Mouse (Mus musculus): ENCODE measurements around the gene Msh4. TPM values are rescaled to one million over a fixed set of nuclear protein-coding genes. Genes with fewer than 3 reads are reported as not detected.
"Not testable (repeated sequence)": the region's sequence is repeated elsewhere in the genome, so short reads cannot be mapped to it uniquely, and the experiment has no call there.

Msh4 gene
- polyA plus RNA-seq, 1 experiment from 2014 or later, result 0.11 TPM

DNA sequence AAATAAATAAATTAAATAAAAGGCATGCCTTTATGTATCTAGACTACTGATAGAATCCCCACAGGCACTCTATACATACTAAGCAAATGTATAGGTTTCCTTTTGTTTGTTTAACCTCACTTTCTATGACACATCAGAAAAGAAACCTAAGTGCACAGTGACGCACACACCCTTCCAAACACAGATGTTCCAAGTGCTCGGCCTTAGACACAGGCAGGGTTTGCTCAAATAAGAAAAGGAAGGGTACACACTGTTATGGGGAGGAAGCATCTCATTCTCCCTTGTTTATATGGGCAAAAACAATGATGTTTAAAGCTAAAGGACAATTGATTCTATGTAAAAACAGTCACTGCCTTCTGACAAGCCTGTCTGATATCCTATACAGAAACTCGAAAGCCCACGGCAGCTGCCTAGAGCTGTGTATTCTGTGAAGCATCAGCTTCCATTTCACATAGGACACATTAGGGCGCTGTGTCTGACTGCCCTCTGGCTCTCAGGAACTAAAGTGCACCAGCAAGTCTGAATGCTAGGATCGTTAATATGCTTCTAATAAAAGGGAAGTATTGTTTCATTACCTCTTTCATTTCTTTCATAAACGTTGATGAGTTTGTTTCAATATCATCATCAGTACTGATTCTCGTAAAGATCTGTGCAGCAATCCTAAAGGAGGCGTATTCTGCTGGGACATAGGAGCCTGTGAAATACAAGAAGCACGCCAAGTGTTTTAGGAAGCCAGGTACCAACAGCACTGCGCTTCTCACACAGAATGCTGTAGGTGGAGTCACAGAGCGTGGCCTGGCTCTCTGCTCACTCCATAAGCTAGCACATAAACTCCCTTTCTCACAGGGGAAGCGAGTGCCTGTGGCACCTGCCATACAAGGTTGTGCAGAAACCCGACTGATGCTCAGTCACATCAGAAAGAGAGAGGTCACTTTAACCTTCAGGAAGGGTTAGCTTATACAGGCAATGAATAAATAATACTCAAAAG lies 38.5 kb downstream of the Msh4 start:
- Histone ChIP-seq H3K4me2 (ENCODE audit: low read depth, low read length, severe bottlenecking) (no peak overlapping the region), H3K4me1 (replicated peaks; ENCODE audit: control insufficient read depth, insufficient read depth, low read length) (no peaks in the 10 kb centered on the region), H3K4me3 (ENCODE audit: low read depth, low read length) (no peak overlapping the region), H3K36me3 (ENCODE audit: control insufficient read depth, insufficient read depth, low read length) (no peaks in the 10 kb centered on the region), H3K27me3 (ENCODE audit: control insufficient read depth, insufficient read depth, low read length) (no peaks in the 10 kb centered on the region), H3K27ac (ENCODE audit: low read depth, low read length) (no peak overlapping the region), H3K9ac (ENCODE audit: low read length) (no peak overlapping the region), H3K9me3 (ENCODE audit: control insufficient read depth, low read length) (no peaks in the 10 kb centered on the region)
- ATAC-seq (replicated peaks; ENCODE audit: low FRiP score), result no peak
- 69% methylated on average over 14 of the region's 14 CpGs for WGBS
- DNase-seq (ENCODE audit: low spot score), result no peak

DNA sequence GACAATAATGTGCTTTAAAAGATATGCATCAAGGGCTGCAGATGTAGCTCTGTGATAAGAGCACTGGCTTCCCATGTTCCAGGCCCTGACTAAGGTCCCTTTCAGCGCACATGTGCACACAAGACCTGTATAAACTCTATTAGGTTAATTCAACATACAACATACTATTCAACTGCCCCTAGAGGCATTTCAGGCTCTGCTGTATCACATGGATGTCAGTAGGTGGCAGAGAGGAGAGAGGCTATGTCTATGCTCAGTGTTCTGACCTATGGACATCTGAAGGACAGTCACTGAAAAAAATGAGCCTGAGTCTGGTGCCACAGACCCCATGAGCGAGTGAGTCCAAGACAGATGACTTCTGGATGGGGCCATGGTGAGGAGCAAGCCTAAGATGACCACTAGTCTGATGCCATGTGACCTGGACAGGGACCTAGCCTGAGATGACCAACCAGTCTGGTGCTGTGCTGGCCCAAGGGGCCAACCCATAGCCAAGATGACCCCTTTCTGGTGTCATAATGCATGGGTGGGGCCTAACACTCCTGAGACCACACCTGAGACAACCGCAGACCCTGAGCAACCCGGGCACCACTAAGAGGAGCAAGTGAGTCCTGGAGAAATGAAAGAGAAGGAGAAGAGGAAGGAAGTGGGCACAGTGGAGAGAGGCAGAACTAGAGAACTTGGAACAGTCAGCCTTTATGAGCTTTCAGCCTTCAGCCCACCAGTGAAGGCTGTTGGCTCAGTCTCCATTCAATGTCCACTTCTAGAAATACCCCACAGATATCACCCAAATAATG lies 41.1 kb downstream of the Msh4 start:
- Histone ChIP-seq H3K4me3 (ENCODE audit: low read depth, low read length) (no peak overlapping the region), H3K4me2 (ENCODE audit: low read depth, low read length, severe bottlenecking) (no peak overlapping the region), H3K27ac (ENCODE audit: low read depth, low read length) (no peak overlapping the region), H3K27me3 (ENCODE audit: control insufficient read depth, insufficient read depth, low read length) (no peaks in the 10 kb centered on the region), H3K4me1 (replicated peaks; ENCODE audit: control insufficient read depth, insufficient read depth, low read length) (no peaks in the 10 kb centered on the region), H3K9me3 (ENCODE audit: control insufficient read depth, low read length) (no peaks in the 10 kb centered on the region), H3K36me3 (ENCODE audit: control insufficient read depth, insufficient read depth, low read length) (no peaks in the 10 kb centered on the region), H3K9ac (ENCODE audit: low read length) (no peak overlapping the region)
- DNase-seq (ENCODE audit: low spot score) (no peak), ATAC-seq (replicated peaks; ENCODE audit: low FRiP score) (no peak)
- 93% methylated on average over 4 of the region's 4 CpGs for WGBS

DNA sequence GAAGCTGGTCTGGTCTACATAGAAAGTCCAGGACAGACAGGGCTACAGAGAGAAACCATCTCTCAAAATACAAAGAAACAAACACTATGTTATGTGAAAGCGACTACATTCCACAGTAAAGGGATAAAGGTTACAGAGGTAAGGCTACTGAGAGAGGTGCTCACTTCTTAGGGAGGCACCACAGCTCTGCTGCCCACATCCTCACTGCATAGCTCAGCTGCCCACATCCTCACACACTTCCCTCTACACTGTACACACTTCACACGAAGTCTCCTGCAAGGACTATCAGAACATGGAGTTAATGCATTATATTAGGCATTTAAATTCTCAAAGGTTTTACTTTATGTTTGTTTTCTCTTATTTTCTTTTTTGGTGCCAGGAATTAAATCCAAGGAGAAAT lies 42.1 kb downstream of the Msh4 start:
- no peak overlapping the region for H3K4me2 ChIP-seq (ENCODE audit: low read depth, low read length, severe bottlenecking)
- no peaks in the 10 kb centered on the region for H3K27me3 ChIP-seq (ENCODE audit: control insufficient read depth, insufficient read depth, low read length)
- no peak for ATAC-seq (replicated peaks; ENCODE audit: low FRiP score)
- no peak overlapping the region for H3K4me3 ChIP-seq (ENCODE audit: low read depth, low read length)
- no peaks in the 10 kb centered on the region for H3K9me3 ChIP-seq (ENCODE audit: control insufficient read depth, low read length)
- no peak overlapping the region for H3K9ac ChIP-seq (ENCODE audit: low read length)
- DNase-seq (ENCODE audit: low spot score), result no peak
- no peaks in the 10 kb centered on the region for H3K36me3 ChIP-seq (ENCODE audit: control insufficient read depth, insufficient read depth, low read length)
- H3K4me1 ChIP-seq (replicated peaks; ENCODE audit: control insufficient read depth, insufficient read depth, low read length), result no peaks in the 10 kb centered on the region
- no peak overlapping the region for H3K27ac ChIP-seq (ENCODE audit: low read depth, low read length)
- WGBS, result 85% methylated on average over 2 of the region's 2 CpGs

DNA sequence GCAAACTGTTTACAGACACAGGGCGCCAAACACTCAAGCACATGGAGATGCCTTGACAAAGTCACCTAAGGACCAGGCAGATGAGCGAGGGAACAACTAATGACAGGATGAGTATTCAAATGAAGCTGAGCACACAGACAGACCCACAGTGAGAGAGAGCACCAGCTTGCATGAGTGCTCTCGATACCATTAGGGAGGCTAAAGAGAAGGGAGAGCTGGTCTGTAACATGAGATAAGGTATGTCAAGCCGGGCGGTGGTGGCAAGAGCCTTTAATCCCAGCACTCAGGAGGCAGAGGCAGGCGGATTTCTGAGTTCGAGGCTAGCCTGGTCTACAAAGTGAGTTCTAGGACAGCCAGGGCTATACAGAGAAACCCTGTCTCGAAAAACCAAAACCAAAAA lies 45.5 kb downstream of the Msh4 start:
- not testable (repeated sequence) for H3K4me1 ChIP-seq (replicated peaks; ENCODE audit: control insufficient read depth, insufficient read depth, low read length); H3K36me3 ChIP-seq (ENCODE audit: control insufficient read depth, insufficient read depth, low read length); H3K9me3 ChIP-seq (ENCODE audit: control insufficient read depth, low read length); H3K4me3 ChIP-seq (ENCODE audit: low read depth, low read length); H3K4me2 ChIP-seq (ENCODE audit: low read depth, low read length, severe bottlenecking); H3K27me3 ChIP-seq (ENCODE audit: control insufficient read depth, insufficient read depth, low read length); ATAC-seq (replicated peaks; ENCODE audit: low FRiP score); DNase-seq (ENCODE audit: low spot score); H3K27ac ChIP-seq (ENCODE audit: low read depth, low read length); H3K9ac ChIP-seq (ENCODE audit: low read length)
- 88% methylated on average over 7 of the region's 8 CpGs for WGBS

DNA sequence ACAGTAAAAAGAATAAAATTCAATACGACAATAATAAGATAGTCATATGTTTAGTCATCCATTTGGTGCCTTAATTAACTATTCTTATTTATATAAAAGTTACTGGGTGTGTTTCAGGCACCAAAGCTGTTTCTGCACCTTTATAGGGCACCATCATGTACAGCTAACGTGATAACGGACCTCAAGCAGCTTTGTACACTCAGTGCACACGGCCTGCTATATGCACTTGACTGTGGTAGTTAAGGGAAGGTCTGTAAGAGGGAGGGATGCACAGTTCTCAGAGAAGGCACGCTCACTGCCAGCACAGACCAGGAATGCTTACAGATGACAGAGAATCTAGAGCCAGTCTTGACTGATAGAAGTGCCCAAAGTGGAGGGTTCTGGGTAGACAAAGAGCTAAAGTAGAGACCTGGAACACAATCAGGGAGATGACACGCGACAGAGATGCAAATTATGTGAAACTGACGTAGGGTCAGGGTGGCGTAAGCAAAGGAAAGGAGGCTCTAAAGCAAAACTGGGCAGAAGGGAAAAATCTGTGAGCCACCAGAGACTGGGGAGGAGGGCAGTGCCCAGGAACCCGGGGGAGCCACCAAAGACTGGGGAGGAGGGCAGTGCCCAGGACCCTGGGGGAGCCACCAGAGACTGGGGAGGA lies 47.5 kb downstream of the Msh4 start:
- WGBS, result 83% methylated on average over 10 of the region's 10 CpGs
- Histone ChIP-seq H3K4me2 (ENCODE audit: low read depth, low read length, severe bottlenecking) (no peak overlapping the region), H3K27ac (ENCODE audit: low read depth, low read length) (no peak overlapping the region), H3K4me3 (ENCODE audit: low read depth, low read length) (no peak overlapping the region), H3K4me1 (replicated peaks; ENCODE audit: control insufficient read depth, insufficient read depth, low read length) (no peaks in the 10 kb centered on the region), H3K36me3 (ENCODE audit: control insufficient read depth, insufficient read depth, low read length) (no peaks in the 10 kb centered on the region), H3K9me3 (ENCODE audit: control insufficient read depth, low read length) (no peaks in the 10 kb centered on the region), H3K9ac (ENCODE audit: low read length) (no peak overlapping the region), H3K27me3 (ENCODE audit: control insufficient read depth, insufficient read depth, low read length) (no peaks in the 10 kb centered on the region)
- DNase-seq (ENCODE audit: low spot score) (no peak), ATAC-seq (replicated peaks; ENCODE audit: low FRiP score) (no peak)

DNA sequence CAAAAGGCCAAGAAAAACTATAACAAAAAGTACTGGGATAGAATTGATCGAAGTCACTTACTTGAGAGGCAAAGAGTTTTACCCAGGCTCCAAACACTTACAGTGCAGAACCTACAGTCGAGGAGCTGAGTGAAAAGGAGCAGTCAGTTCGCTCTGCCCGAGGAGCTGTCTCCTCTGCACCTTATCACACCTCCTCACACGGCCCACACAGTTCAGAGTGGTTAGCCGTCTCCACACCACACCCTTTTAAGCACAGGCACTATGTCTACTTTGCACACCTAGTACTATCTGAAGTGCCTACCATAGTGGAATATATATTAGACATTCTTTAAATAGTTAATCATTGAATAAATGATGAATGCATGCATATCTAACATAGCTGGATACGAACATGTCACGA lies 53.7 kb downstream of the Msh4 start:
- Histone ChIP-seq H3K4me2 (ENCODE audit: low read depth, low read length, severe bottlenecking) (no peak overlapping the region), H3K4me3 (ENCODE audit: low read depth, low read length) (no peak overlapping the region), H3K36me3 (ENCODE audit: control insufficient read depth, insufficient read depth, low read length) (no peaks in the 10 kb centered on the region), H3K27ac (ENCODE audit: low read depth, low read length) (no peak overlapping the region), H3K9ac (ENCODE audit: low read length) (no peak overlapping the region), H3K4me1 (replicated peaks; ENCODE audit: control insufficient read depth, insufficient read depth, low read length) (no peaks in the 10 kb centered on the region), H3K27me3 (ENCODE audit: control insufficient read depth, insufficient read depth, low read length) (no peaks in the 10 kb centered on the region), H3K9me3 (ENCODE audit: control insufficient read depth, low read length) (no peaks in the 10 kb centered on the region)
- DNase-seq (ENCODE audit: low spot score), result no peak
- ATAC-seq (replicated peaks; ENCODE audit: low FRiP score), result no peak
- WGBS, result 84% methylated on average over 8 of the region's 8 CpGs

DNA sequence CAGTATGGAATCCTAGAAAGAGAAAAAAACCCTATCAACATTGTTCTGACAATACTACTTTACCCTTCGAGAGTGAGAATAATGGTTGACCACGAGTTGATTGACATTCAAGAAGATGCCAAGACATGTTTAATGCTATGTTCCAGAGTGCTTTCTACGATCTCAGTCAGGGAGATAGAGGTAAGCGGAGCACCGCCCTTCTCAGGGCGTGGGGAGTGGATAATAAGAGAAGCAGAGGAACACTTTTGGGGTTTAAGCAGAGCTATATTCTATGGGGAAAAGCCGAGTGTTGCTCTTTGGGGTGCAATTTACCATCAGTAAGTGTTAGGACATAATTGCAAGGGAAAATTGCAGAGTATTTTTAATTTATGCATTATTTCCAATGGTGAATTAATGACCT lies 55.2 kb downstream of the Msh4 start:
- no peaks in the 10 kb centered on the region for H3K9me3 ChIP-seq (ENCODE audit: control insufficient read depth, low read length)
- ATAC-seq (replicated peaks; ENCODE audit: low FRiP score) (no peak), DNase-seq (ENCODE audit: low spot score) (no peak)
- no peak overlapping the region for H3K27ac ChIP-seq (ENCODE audit: low read depth, low read length)
- H3K27me3 ChIP-seq (ENCODE audit: control insufficient read depth, insufficient read depth, low read length), result no peaks in the 10 kb centered on the region
- no peaks in the 10 kb centered on the region for H3K36me3 ChIP-seq (ENCODE audit: control insufficient read depth, insufficient read depth, low read length)
- WGBS, result 85% methylated on average over 7 of the region's 7 CpGs
- H3K9ac ChIP-seq (ENCODE audit: low read length), result no peak overlapping the region
- no peak overlapping the region for H3K4me2 ChIP-seq (ENCODE audit: low read depth, low read length, severe bottlenecking)
- H3K4me3 ChIP-seq (ENCODE audit: low read depth, low read length), result no peak overlapping the region
- no peaks in the 10 kb centered on the region for H3K4me1 ChIP-seq (replicated peaks; ENCODE audit: control insufficient read depth, insufficient read depth, low read length)

DNA sequence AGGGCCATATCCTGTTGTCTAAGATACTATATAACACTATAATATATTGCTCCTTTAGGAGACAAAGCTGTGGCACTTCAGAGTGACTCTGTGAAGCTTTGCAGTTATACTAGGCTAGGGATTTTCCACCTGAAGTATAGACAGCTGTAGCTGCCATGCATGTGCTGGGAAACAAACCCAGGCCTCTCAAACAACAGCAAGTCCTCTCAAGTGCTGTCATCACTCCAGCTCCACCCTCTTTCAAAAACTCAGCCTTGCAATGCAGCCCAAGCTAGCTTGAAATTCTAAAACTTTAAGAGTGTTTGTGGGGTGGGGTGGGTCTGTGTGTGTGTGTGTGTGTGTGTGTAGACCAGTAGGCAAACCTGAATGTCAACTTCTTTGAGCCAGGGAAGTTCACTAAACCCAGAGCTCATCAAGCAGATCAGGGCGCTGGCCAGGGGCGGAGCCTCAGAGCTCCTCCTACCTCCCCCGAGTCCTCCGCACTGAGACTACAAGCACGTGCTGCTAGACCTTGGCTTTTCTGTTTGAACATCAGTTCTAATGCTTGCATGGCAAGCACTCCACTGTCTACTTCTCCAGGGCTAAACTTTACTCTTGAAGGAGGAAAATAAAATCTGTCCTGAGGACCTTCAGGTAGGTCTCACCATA lies 56.4 kb downstream of the Msh4 start:
- H3K27me3 ChIP-seq (ENCODE audit: control insufficient read depth, insufficient read depth, low read length), result no peaks in the 10 kb centered on the region
- no peak overlapping the region for H3K4me3 ChIP-seq (ENCODE audit: low read depth, low read length)
- DNase-seq (ENCODE audit: low spot score), result no peak
- H3K9ac ChIP-seq (ENCODE audit: low read length), result no peak overlapping the region
- H3K9me3 ChIP-seq (ENCODE audit: control insufficient read depth, low read length), result no peaks in the 10 kb centered on the region
- peak; percentile 55 for ATAC-seq (replicated peaks; ENCODE audit: low FRiP score)
- no peak overlapping the region for H3K27ac ChIP-seq (ENCODE audit: low read depth, low read length)
- H3K4me1 ChIP-seq (replicated peaks; ENCODE audit: control insufficient read depth, insufficient read depth, low read length), result no peaks in the 10 kb centered on the region
- H3K36me3 ChIP-seq (ENCODE audit: control insufficient read depth, insufficient read depth, low read length), result no peaks in the 10 kb centered on the region
- WGBS, result 6% methylated on average over 5 of the region's 5 CpGs
- no peak overlapping the region for H3K4me2 ChIP-seq (ENCODE audit: low read depth, low read length, severe bottlenecking)
